Mouse (Mus musculus): ENCODE data around the gene Lztr1. TPM values are rescaled to one million over a fixed set of nuclear protein-coding genes. Genes with fewer than 3 reads are reported as not detected.
"Not testable (repeated sequence)": the region's sequence is repeated elsewhere in the genome, so short reads cannot be mapped to it uniquely, and the experiment has no call there.

Gene Lztr1
- polyA plus RNA-seq, 1 experiment from 2014 or later: 77.7 TPM

GRCm38 (mm10) chr16:17553910-17554685 is 45.6 kb downstream of the Lztr1 start:
- peak; percentile 80 for ATAC-seq (replicated peaks; ENCODE audit: insufficient number of reproducible peaks, low FRiP score, low TSS enrichment, low read depth)
- Histone ChIP-seq H3K4me1 (ENCODE audit: control insufficient read depth, insufficient read depth, low read length) (peaks cover 4% of the 10 kb centered on the region; the same call in 1 of the 2 replicates), H3K9ac (replicated peaks; ENCODE audit: low read length) (no peak overlapping the region), H3K4me3 (ENCODE audit: low read depth, low read length) (no peak overlapping the region), H3K27me3 (ENCODE audit: control insufficient read depth, insufficient read depth, low read length) (no peaks in the 10 kb centered on the region), H3K27ac (replicated peaks; ENCODE audit: low read depth, low read length) (0 out of 2 replicates have a peak overlapping the region, but pooled peaks have one; percentile 62), H3K4me2 (ENCODE audit: low read depth, low read length) (peak overlapping the region; percentile 32), H3K9me3 (replicated peaks; ENCODE audit: control insufficient read depth, low read length) (no peaks in the 10 kb centered on the region), H3K36me3 (replicated peaks; ENCODE audit: control insufficient read depth, insufficient read depth, low read depth, low read length) (no peaks in the 10 kb centered on the region)
- 8% methylated on average over 18 of the region's 18 CpGs for WGBS
- peak; percentile 80 for DNase-seq (ENCODE audit: low spot score)

GRCm38 (mm10) chr16:17554702-17555101 is 46.2 kb downstream of the Lztr1 start:
- peak; percentile 38 for DNase-seq (ENCODE audit: low spot score)
- H3K4me2 ChIP-seq (ENCODE audit: low read depth, low read length); H3K9ac ChIP-seq (replicated peaks; ENCODE audit: low read length); H3K27ac ChIP-seq (replicated peaks; ENCODE audit: low read depth, low read length); H3K27me3 ChIP-seq (ENCODE audit: control insufficient read depth, insufficient read depth, low read length); H3K9me3 ChIP-seq (replicated peaks; ENCODE audit: control insufficient read depth, low read length); ATAC-seq (replicated peaks; ENCODE audit: insufficient number of reproducible peaks, low FRiP score, low TSS enrichment, low read depth); H3K36me3 ChIP-seq (replicated peaks; ENCODE audit: control insufficient read depth, insufficient read depth, low read depth, low read length); H3K4me3 ChIP-seq (ENCODE audit: low read depth, low read length); H3K4me1 ChIP-seq (ENCODE audit: control insufficient read depth, insufficient read depth, low read length): not testable (repeated sequence)
- 15% methylated on average over 4 of the region's 4 CpGs for WGBS

GRCm38 (mm10) chr16:17556180-17556579 is 47.7 kb downstream of the Lztr1 start:
- H3K4me3 ChIP-seq (ENCODE audit: low read depth, low read length): no peak overlapping the region
- DNase-seq (ENCODE audit: low spot score) (no peak), ATAC-seq (replicated peaks; ENCODE audit: insufficient number of reproducible peaks, low FRiP score, low TSS enrichment, low read depth) (no peak)
- H3K9ac ChIP-seq (replicated peaks; ENCODE audit: low read length): no peak overlapping the region
- peaks cover 5% of the 10 kb centered on the region; the same call in 1 of the 2 replicates for H3K4me1 ChIP-seq (ENCODE audit: control insufficient read depth, insufficient read depth, low read length)
- H3K27me3 ChIP-seq (ENCODE audit: control insufficient read depth, insufficient read depth, low read length): 0 out of 2 replicates have a peak, but pooled peaks cover 2% of the 10 kb centered on the region
- WGBS: 77% methylated on average over 4 of the region's 4 CpGs
- no peaks in the 10 kb centered on the region for H3K9me3 ChIP-seq (replicated peaks; ENCODE audit: control insufficient read depth, low read length)
- H3K27ac ChIP-seq (replicated peaks; ENCODE audit: low read depth, low read length): no peak overlapping the region
- H3K36me3 ChIP-seq (replicated peaks; ENCODE audit: control insufficient read depth, insufficient read depth, low read depth, low read length): no peaks in the 10 kb centered on the region
- no peak overlapping the region for H3K4me2 ChIP-seq (ENCODE audit: low read depth, low read length)

GRCm38 (mm10) chr16:17556907-17557306 is 48.4 kb downstream of the Lztr1 start:
- Histone ChIP-seq H3K4me2 (ENCODE audit: low read depth, low read length) (no peak overlapping the region), H3K27me3 (ENCODE audit: control insufficient read depth, insufficient read depth, low read length) (0 out of 2 replicates have a peak, but pooled peaks cover 2% of the 10 kb centered on the region), H3K4me1 (ENCODE audit: control insufficient read depth, insufficient read depth, low read length) (peaks cover 8% of the 10 kb centered on the region; the same call in 1 of the 2 replicates), H3K9ac (replicated peaks; ENCODE audit: low read length) (no peak overlapping the region), H3K36me3 (replicated peaks; ENCODE audit: control insufficient read depth, insufficient read depth, low read depth, low read length) (no peaks in the 10 kb centered on the region), H3K27ac (replicated peaks; ENCODE audit: low read depth, low read length) (no peak overlapping the region), H3K9me3 (replicated peaks; ENCODE audit: control insufficient read depth, low read length) (no peaks in the 10 kb centered on the region), H3K4me3 (ENCODE audit: low read depth, low read length) (no peak overlapping the region)
- WGBS: 58% methylated on average over 4 of the region's 4 CpGs
- no peak for ATAC-seq (replicated peaks; ENCODE audit: insufficient number of reproducible peaks, low FRiP score, low TSS enrichment, low read depth)
- DNase-seq (ENCODE audit: low spot score): no peak

GRCm38 (mm10) chr16:17557947-17558480 is 49.5 kb downstream of the Lztr1 start:
- Histone ChIP-seq H3K36me3 (replicated peaks; ENCODE audit: control insufficient read depth, insufficient read depth, low read depth, low read length) (no peaks in the 10 kb centered on the region), H3K4me3 (ENCODE audit: low read depth, low read length) (no peak overlapping the region), H3K4me1 (ENCODE audit: control insufficient read depth, insufficient read depth, low read length) (peaks cover 8% of the 10 kb centered on the region; the same call in 1 of the 2 replicates), H3K27ac (replicated peaks; ENCODE audit: low read depth, low read length) (no peak overlapping the region), H3K9ac (replicated peaks; ENCODE audit: low read length) (no peak overlapping the region), H3K4me2 (ENCODE audit: low read depth, low read length) (0 out of 2 replicates have a peak overlapping the region, but pooled peaks have one; percentile 11), H3K27me3 (ENCODE audit: control insufficient read depth, insufficient read depth, low read length) (peaks cover 4% of the 10 kb centered on the region; the same call in 1 of the 2 replicates), H3K9me3 (replicated peaks; ENCODE audit: control insufficient read depth, low read length) (no peaks in the 10 kb centered on the region)
- DNase-seq (ENCODE audit: low spot score) (peak; percentile 82), ATAC-seq (replicated peaks; ENCODE audit: insufficient number of reproducible peaks, low FRiP score, low TSS enrichment, low read depth) (0 out of 2 replicates have a peak, but pooled peaks have one; percentile 6)
- WGBS: under 1% methylated on average over 5 of the region's 5 CpGs

GRCm38 (mm10) chr16:17558811-17559210 is 50.3 kb downstream of the Lztr1 start:
- peak overlapping the region; percentile 33 for H3K9ac ChIP-seq (replicated peaks; ENCODE audit: low read length)
- no peak; the same call in 1 of the 2 replicates for ATAC-seq (replicated peaks; ENCODE audit: insufficient number of reproducible peaks, low FRiP score, low TSS enrichment, low read depth)
- peak overlapping the region; percentile 25 for H3K4me2 ChIP-seq (ENCODE audit: low read depth, low read length)
- H3K36me3 ChIP-seq (replicated peaks; ENCODE audit: control insufficient read depth, insufficient read depth, low read depth, low read length): no peaks in the 10 kb centered on the region
- H3K27me3 ChIP-seq (ENCODE audit: control insufficient read depth, insufficient read depth, low read length): peaks cover 4% of the 10 kb centered on the region; the same call in 1 of the 2 replicates
- peaks cover 8% of the 10 kb centered on the region; the same call in 1 of the 2 replicates for H3K4me1 ChIP-seq (ENCODE audit: control insufficient read depth, insufficient read depth, low read length)
- WGBS: 0% methylated on average over 5 of the region's 5 CpGs
- no peak overlapping the region for H3K4me3 ChIP-seq (ENCODE audit: low read depth, low read length)
- H3K27ac ChIP-seq (replicated peaks; ENCODE audit: low read depth, low read length): no peak overlapping the region; the same call in 1 of the 2 replicates
- DNase-seq (ENCODE audit: low spot score): peak; percentile 32
- no peaks in the 10 kb centered on the region for H3K9me3 ChIP-seq (replicated peaks; ENCODE audit: control insufficient read depth, low read length)

- DNase-seq (ENCODE audit: low spot score) (no peak), ATAC-seq (replicated peaks; ENCODE audit: insufficient number of reproducible peaks, low FRiP score, low TSS enrichment, low read depth) (no peak)
- no peaks in the 10 kb centered on the region for H3K36me3 ChIP-seq (replicated peaks; ENCODE audit: control insufficient read depth, insufficient read depth, low read depth, low read length)
- no peak overlapping the region for H3K4me2 ChIP-seq (ENCODE audit: low read depth, low read length)
- H3K4me3 ChIP-seq (ENCODE audit: low read depth, low read length): no peak overlapping the region
- peaks cover 8% of the 10 kb centered on the region; the same call in 1 of the 2 replicates for H3K4me1 ChIP-seq (ENCODE audit: control insufficient read depth, insufficient read depth, low read length)
- H3K27me3 ChIP-seq (ENCODE audit: control insufficient read depth, insufficient read depth, low read length): peaks cover 4% of the 10 kb centered on the region; the same call in 1 of the 2 replicates
- no peak overlapping the region for H3K27ac ChIP-seq (replicated peaks; ENCODE audit: low read depth, low read length)
- no peak overlapping the region for H3K9ac ChIP-seq (replicated peaks; ENCODE audit: low read length)
- 63% methylated on average over 9 of the region's 9 CpGs for WGBS
- H3K9me3 ChIP-seq (replicated peaks; ENCODE audit: control insufficient read depth, low read length): no peaks in the 10 kb centered on the region
Observed at GRCm38 (mm10) chr16:17559396-17560027, 51.0 kb downstream of the Lztr1 start.

Measured in embryonic facial prominence, embryonic 11.5 days (tissue).